Mouse (Mus musculus): Measurements from ENCODE around the gene Eif4g3.
A peak's percentile ranks its signal among the peaks of the same experiment; 100 is the strongest.

The Eif4g3 gene

DNA sequence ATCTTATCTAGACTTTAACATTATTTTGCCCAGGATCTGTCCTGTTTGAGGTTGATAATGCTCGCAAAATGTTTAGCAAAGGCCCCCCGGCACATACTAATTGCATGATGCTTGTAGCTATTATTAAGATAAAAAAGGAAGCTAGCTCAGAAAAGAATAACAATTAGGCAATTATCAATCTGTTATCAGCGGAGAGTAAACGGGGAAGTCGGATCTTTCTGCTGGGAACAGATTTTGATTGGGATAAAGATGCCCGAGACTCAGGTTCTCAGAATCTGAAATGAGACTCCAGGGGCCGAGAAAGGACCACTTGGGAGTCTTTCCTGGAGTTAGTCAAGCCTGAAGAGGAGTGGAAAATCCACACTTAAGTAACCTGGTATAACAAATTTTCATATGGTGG is 1.6 kb upstream of the Eif4g3 start:
- no peak for DNase-seq

DNA sequence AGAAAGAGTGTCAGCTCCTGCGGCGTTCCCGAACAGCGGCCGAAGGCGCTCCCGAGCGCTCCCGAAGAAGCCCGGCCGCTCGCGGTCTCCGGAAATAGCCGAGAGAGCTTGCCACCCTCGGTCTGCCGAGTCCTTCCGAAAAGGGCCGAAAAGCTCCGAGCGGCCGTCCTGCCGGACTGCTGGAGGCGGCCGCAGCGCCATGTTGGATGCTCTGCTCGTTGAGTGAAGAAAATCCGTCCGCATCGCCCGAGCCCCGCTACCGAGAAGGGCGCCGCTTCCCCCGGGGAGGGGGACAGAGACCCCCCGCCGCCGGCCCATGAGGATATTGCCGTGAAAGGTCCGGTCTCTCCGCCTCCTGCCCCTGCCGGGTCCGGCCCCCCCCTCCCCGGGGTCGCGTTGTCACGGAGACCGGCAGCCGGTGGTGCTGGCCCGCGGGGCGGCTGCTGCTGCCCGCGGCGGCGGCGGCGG is 503 bp downstream of the Eif4g3 start:
- DNase-seq = peak; percentile 99

GRCm38 (mm10) chr4:137993821-137994561 is 1.2 kb downstream of the Eif4g3 start:
- peak; percentile 41 for DNase-seq

GRCm38 (mm10) chr4:137994562-137995336 is 1.9 kb downstream of the Eif4g3 start:
- no peak for DNase-seq

DNA sequence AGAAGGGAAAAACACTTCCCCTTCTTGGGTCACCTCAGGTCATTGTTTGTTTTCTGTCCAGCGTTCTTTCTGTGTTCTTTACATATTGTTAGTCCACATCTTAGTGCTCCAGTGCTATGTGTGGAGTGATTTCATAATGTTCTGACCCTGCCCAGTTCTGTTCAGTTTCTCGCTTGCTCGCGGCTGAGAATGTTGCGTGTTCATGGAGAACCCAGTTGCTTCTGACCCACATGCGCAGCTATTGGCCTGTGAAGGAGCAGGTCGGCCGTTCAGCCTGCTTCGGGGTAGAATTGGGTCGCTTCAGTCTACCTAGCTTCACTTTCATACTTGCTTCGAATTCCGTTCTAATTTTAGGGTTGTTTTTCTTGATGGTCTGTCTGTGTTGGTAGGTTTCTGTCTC is 2.6 kb downstream of the Eif4g3 start:
- DNase-seq = no peak

- DNase-seq = no peak
Observed at GRCm38 (mm10) chr4:137998232-137998631, 5.4 kb downstream of the Eif4g3 start.

DNA sequence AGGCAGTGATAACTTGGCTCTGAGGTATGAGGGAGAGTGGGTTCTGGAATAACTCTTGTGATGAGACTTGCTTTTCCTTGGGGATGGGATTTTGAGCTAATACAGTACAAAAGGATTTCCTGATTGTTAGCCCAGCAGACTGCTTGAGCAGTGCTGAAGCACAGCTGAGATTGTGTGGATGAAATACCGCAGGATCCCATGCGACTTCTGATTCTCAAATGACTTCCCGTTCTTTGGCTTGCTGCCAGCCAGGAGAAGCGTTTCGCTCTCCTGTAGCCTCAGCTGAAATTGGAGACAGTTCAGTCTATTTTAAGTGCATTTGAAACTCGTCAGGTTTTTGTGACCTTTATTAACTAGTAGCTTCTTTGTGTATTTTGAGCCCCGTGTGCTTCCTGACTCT is 7.9 kb downstream of the Eif4g3 start:
- no peak for DNase-seq

DNA sequence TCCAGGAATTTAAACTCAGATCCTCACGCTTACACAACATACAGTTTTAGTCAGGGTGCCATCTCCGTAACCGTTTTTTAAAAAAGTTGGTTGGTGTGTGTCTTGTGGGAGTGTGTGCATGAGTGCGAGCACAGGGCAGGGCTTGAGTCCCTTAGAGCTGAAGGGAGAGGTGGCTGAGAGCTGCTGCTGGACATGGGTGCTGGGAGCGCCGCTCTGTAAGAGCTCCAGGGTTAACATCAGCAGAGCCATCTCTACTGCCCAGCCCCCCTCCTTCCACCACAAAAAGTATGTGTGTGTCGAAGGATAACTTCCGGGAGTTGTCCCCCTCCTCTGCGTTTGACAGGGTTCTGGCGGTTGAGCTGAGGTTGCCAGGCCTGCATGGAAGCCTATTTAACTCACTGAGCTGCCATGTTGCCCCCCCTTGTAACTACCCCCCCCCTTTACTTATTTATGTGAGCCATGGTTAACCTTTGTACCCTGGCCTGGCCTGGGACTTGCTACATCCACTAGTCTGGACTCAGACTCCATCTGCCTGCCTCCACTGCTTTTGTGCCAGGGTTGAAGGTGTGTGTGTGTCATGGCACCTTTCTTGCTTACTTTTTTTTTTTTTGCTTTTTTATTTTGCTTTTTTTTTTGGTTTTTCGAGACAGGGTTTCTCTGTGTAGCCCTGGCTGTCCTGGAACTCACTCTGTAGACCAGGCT is 11.2 kb downstream of the Eif4g3 start:
- no peak for DNase-seq

- DNase-seq = no peak
Observed at GRCm38 (mm10) chr4:138005781-138006180, 13.0 kb downstream of the Eif4g3 start.

- no peak for DNase-seq
Observed at GRCm38 (mm10) chr4:138006951-138007613, 14.3 kb downstream of the Eif4g3 start.

- DNase-seq = no peak
Observed at GRCm38 (mm10) chr4:138008646-138009045, 15.8 kb downstream of the Eif4g3 start.

GRCm38 (mm10) chr4:138009786-138010502 is 17.1 kb downstream of the Eif4g3 start:
- DNase-seq = no peak

- DNase-seq = no peak
Observed at GRCm38 (mm10) chr4:138013723-138014479, 21.1 kb downstream of the Eif4g3 start.

DNA sequence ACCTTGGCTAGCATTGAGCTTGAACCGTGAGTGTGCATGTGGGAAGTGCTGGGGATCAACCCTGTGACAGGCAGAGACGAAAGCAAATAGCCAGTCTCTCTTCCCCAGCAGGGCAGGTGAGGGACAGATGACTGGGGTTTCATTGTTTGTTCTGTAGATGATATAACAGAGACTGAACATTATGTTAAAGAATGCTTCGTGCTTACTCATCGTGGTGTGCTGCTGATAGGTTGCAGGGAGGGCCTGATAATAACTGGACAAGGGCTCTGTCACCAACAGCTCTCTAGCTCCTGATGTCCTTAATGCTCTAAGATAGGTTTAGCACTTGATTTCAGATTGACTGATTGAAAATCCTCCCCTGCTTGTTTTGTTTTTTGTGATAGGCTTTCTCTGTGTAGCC is 23.1 kb downstream of the Eif4g3 start:
- DNase-seq = no peak

GRCm38 (mm10) chr4:138017085-138017637 is 24.3 kb downstream of the Eif4g3 start:
- DNase-seq = no peak

DNA sequence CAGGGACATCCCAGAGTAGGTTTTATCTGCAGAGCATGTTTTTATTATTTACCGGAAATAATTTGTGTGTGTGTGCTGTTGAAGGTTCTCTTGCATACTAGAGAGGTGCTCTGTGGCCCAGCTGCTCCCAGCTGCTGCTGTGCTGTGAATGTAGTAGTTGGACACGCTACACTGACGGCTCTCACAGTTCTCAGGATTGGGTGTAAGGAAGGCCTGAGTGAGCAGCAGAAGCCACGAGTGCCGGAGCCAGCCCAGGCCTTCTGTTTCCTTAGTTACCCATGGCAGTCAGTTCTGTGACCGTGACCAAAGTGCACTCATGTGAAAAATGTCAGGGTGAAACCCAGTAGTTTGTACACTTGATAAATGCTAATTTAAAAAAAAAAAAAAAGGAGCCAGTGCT is 25.2 kb downstream of the Eif4g3 start:
- DNase-seq = no peak

DNA sequence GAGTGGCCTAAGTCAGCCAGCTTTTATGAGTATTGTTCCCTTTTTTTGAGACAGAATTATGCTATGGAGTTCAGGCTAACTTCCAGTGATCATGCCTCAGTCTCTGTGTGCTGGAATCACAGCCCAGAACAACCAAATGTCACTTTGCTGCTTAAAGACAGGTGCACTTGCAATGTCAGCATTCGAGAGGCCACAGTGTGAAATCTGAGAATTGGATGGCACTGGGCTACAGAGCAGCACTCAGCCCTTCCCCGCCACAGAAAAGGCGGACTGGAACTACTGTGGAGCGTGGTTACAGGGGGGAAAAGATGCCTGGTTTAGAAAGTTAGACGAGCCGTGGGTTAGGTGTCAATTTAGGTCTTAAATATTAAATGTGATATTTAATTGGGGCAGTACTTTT is 27.4 kb downstream of the Eif4g3 start:
- no peak for DNase-seq

DNA sequence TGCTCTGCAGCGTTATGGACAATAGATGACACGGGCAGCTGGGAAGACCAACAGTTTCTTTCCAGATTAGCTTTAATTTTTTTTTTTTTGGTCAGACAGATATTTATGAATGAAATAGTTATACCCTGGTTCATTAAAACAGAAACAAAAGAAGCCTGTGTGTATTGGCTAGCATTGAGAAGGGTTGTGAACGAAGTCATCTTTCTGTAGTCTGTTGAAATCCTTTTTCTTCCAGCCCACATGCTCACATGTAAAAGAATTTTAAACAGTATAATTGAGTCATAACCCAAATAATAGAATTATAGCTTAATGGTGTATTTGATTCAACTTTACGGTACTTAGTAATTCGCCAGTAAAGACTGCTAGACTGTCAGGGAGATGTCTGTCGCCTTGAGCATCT is 28.8 kb downstream of the Eif4g3 start:
- DNase-seq = no peak

- DNase-seq = no peak
Observed at GRCm38 (mm10) chr4:138022761-138023160, 29.9 kb downstream of the Eif4g3 start.

- DNase-seq = no peak
Observed at GRCm38 (mm10) chr4:138023403-138024100, 30.7 kb downstream of the Eif4g3 start.

DNA sequence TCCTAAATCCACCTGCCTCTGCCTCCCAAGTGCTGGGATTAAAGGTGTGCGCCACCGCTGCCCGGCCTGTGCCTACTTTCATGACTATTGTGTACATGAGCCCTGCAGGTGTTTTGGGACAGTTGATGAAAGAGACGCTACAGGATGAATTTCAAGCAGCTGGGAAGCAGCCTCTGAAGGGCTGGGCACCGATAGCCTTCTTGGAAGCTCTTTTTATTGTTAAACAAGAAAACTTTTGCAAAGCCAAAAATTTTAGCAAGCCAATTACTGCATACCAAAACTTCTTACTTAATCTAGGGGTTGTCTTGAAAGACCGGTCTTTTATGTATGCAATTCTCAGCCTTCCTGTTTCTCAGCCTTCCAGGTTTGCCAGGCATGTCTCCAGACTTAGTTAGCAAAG is 36.3 kb downstream of the Eif4g3 start:
- DNase-seq = no peak
